Mouse (Mus musculus): ENCODE data around the gene Rin2. TPM values are rescaled to one million over a fixed set of nuclear protein-coding genes. Genes with fewer than 3 reads are reported as not detected.

The Rin2 gene
- polyA plus RNA-seq, 1 experiment: 9.3 TPM

GRCm38 (mm10) chr2:145827930-145828329 is 152.9 kb downstream of the Rin2 start:
- Histone ChIP-seq H3K79me3 (ENCODE audit: low read depth) (no peaks in the 10 kb centered on the region), H3K4me3 (ENCODE audit: insufficient read depth, poor library complexity, severe bottlenecking) (no peak overlapping the region), H3K79me2 (ENCODE audit: control insufficient read depth, insufficient read depth) (no peaks in the 10 kb centered on the region), H3K36me3 (ENCODE audit: control insufficient read depth, insufficient read depth) (no peaks in the 10 kb centered on the region), H3ac (ENCODE audit: control insufficient read depth, insufficient read length, low read depth) (no peak overlapping the region), H3K27me3 (ENCODE audit: control insufficient read depth, insufficient read depth, insufficient read length) (no peaks in the 10 kb centered on the region)
- no peak for TF ChIP-seq MYOG (IDR thresholded peaks at IDR 0.05; ENCODE audit: control insufficient read depth, extremely low read depth, insufficient read length)
- no peak for TF ChIP-seq MYOD1 (IDR thresholded peaks at IDR 0.05; ENCODE audit: control insufficient read depth, insufficient read length, low read depth)
- TF ChIP-seq FOSL1 (IDR thresholded peaks at IDR 0.05; ENCODE audit: insufficient read depth, low read length, poor library complexity, severe bottlenecking): no peak
- TF ChIP-seq CTCF (IDR thresholded peaks at IDR 0.05; ENCODE audit: control insufficient read depth, insufficient read depth, insufficient read length): no peak
- TF ChIP-seq MAX (IDR thresholded peaks at IDR 0.05): no peak
- no peak for TF ChIP-seq USF1 (IDR thresholded peaks at IDR 0.05; ENCODE audit: low read depth)

GRCm38 (mm10) chr2:145828603-145829002 is 153.6 kb downstream of the Rin2 start:
- H3K36me3 ChIP-seq (ENCODE audit: control insufficient read depth, insufficient read depth): no peaks in the 10 kb centered on the region
- H3K79me3 ChIP-seq (ENCODE audit: low read depth): no peaks in the 10 kb centered on the region
- no peak for TF ChIP-seq MYOG (IDR thresholded peaks at IDR 0.05; ENCODE audit: control insufficient read depth, extremely low read depth, insufficient read length)
- no peak for TF ChIP-seq MAX (IDR thresholded peaks at IDR 0.05)
- TF ChIP-seq FOSL1 (IDR thresholded peaks at IDR 0.05; ENCODE audit: insufficient read depth, low read length, poor library complexity, severe bottlenecking): no peak
- no peak for TF ChIP-seq CEBPB (IDR thresholded peaks at IDR 0.05; ENCODE audit: low read depth)
- no peak for TF ChIP-seq USF1 (IDR thresholded peaks at IDR 0.05; ENCODE audit: low read depth)
- no peak for TF ChIP-seq MYOD1 (IDR thresholded peaks at IDR 0.05; ENCODE audit: control insufficient read depth, insufficient read length, low read depth)
- no peak for TF ChIP-seq CTCF (IDR thresholded peaks at IDR 0.05; ENCODE audit: control insufficient read depth, insufficient read depth, insufficient read length)
- H3K4me3 ChIP-seq (ENCODE audit: insufficient read depth, poor library complexity, severe bottlenecking): no peak overlapping the region
- no peak overlapping the region for H3ac ChIP-seq (ENCODE audit: control insufficient read depth, insufficient read length, low read depth)
- H3K27me3 ChIP-seq (ENCODE audit: control insufficient read depth, insufficient read depth, insufficient read length): no peaks in the 10 kb centered on the region
- H3K79me2 ChIP-seq (ENCODE audit: control insufficient read depth, insufficient read depth): no peaks in the 10 kb centered on the region

GRCm38 (mm10) chr2:145829231-145829630 is 154.2 kb downstream of the Rin2 start:
- no peaks in the 10 kb centered on the region for H3K79me2 ChIP-seq (ENCODE audit: control insufficient read depth, insufficient read depth)
- TF ChIP-seq CTCF (IDR thresholded peaks at IDR 0.05; ENCODE audit: control insufficient read depth, insufficient read depth, insufficient read length): no peak
- TF ChIP-seq CEBPB (IDR thresholded peaks at IDR 0.05; ENCODE audit: low read depth): no peak
- TF ChIP-seq USF1 (IDR thresholded peaks at IDR 0.05; ENCODE audit: low read depth): no peak
- TF ChIP-seq FOSL1 (IDR thresholded peaks at IDR 0.05; ENCODE audit: insufficient read depth, low read length, poor library complexity, severe bottlenecking): no peak
- no peak for TF ChIP-seq MAX (IDR thresholded peaks at IDR 0.05)
- TF ChIP-seq MYOD1 (IDR thresholded peaks at IDR 0.05; ENCODE audit: control insufficient read depth, insufficient read length, low read depth): no peak
- TF ChIP-seq MYOG (IDR thresholded peaks at IDR 0.05; ENCODE audit: control insufficient read depth, extremely low read depth, insufficient read length): no peak
- no peaks in the 10 kb centered on the region for H3K36me3 ChIP-seq (ENCODE audit: control insufficient read depth, insufficient read depth)
- no peaks in the 10 kb centered on the region for H3K27me3 ChIP-seq (ENCODE audit: control insufficient read depth, insufficient read depth, insufficient read length)
- no peaks in the 10 kb centered on the region for H3K79me3 ChIP-seq (ENCODE audit: low read depth)
- H3K4me3 ChIP-seq (ENCODE audit: insufficient read depth, poor library complexity, severe bottlenecking): no peak overlapping the region
- H3ac ChIP-seq (ENCODE audit: control insufficient read depth, insufficient read length, low read depth): no peak overlapping the region

- Histone ChIP-seq H3K79me2 (ENCODE audit: control insufficient read depth, insufficient read depth) (no peaks in the 10 kb centered on the region), H3K4me3 (ENCODE audit: insufficient read depth, poor library complexity, severe bottlenecking) (no peak overlapping the region), H3ac (ENCODE audit: control insufficient read depth, insufficient read length, low read depth) (no peak overlapping the region), H3K79me3 (ENCODE audit: low read depth) (no peaks in the 10 kb centered on the region), H3K27me3 (ENCODE audit: control insufficient read depth, insufficient read depth, insufficient read length) (no peaks in the 10 kb centered on the region), H3K36me3 (ENCODE audit: control insufficient read depth, insufficient read depth) (no peaks in the 10 kb centered on the region)
- TF ChIP-seq CEBPB (IDR thresholded peaks at IDR 0.05; ENCODE audit: low read depth) (no peak), MYOG (IDR thresholded peaks at IDR 0.05; ENCODE audit: control insufficient read depth, extremely low read depth, insufficient read length) (no peak), MAX (IDR thresholded peaks at IDR 0.05) (no peak), USF1 (IDR thresholded peaks at IDR 0.05; ENCODE audit: low read depth) (no peak)
Observed at GRCm38 (mm10) chr2:145830417-145830816, 155.4 kb downstream of the Rin2 start.

- Histone ChIP-seq H3ac (ENCODE audit: control insufficient read depth, insufficient read length, low read depth) (no peak overlapping the region), H3K79me2 (ENCODE audit: control insufficient read depth, insufficient read depth) (no peaks in the 10 kb centered on the region), H3K4me3 (ENCODE audit: insufficient read depth, poor library complexity, severe bottlenecking) (no peak overlapping the region), H3K36me3 (ENCODE audit: control insufficient read depth, insufficient read depth) (no peaks in the 10 kb centered on the region), H3K27me3 (ENCODE audit: control insufficient read depth, insufficient read depth, insufficient read length) (no peaks in the 10 kb centered on the region), H3K79me3 (ENCODE audit: low read depth) (no peaks in the 10 kb centered on the region)
- no peak for TF ChIP-seq MAX (IDR thresholded peaks at IDR 0.05)
- no peak for TF ChIP-seq CTCF (IDR thresholded peaks at IDR 0.05; ENCODE audit: control insufficient read depth, insufficient read depth, insufficient read length)
- TF ChIP-seq FOSL1 (IDR thresholded peaks at IDR 0.05; ENCODE audit: insufficient read depth, low read length, poor library complexity, severe bottlenecking): no peak
- no peak for TF ChIP-seq MYOD1 (IDR thresholded peaks at IDR 0.05; ENCODE audit: control insufficient read depth, insufficient read length, low read depth)
- no peak for TF ChIP-seq CEBPB (IDR thresholded peaks at IDR 0.05; ENCODE audit: low read depth)
- no peak for TF ChIP-seq MYOG (IDR thresholded peaks at IDR 0.05; ENCODE audit: control insufficient read depth, extremely low read depth, insufficient read length)
- TF ChIP-seq USF1 (IDR thresholded peaks at IDR 0.05; ENCODE audit: low read depth): no peak
Observed at GRCm38 (mm10) chr2:145831949-145832835, 157.2 kb downstream of the Rin2 start.
